Mouse (Mus musculus): ENCODE results near the gene Gm45337.

- TF ChIP-seq CTCF (conservative IDR thresholded peaks at IDR 0.05; ENCODE audit: insufficient read depth, insufficient read length, low read depth, low read length) (no peak), POLR2A (IDR thresholded peaks at IDR 0.05; ENCODE audit: low read depth, low read length) (no peak)
Observed at GRCm38 (mm10) chr7:142096701-142097100, 47.7 kb downstream of the Gm45337 start.
